Mouse (Mus musculus): Measurements from ENCODE around the gene Fam104a. TPM values are rescaled to one million over a fixed set of nuclear protein-coding genes. Genes with fewer than 3 reads are reported as not detected.

The Fam104a gene
- polyA plus RNA-seq, 1 experiment = 40.1 TPM

DNA sequence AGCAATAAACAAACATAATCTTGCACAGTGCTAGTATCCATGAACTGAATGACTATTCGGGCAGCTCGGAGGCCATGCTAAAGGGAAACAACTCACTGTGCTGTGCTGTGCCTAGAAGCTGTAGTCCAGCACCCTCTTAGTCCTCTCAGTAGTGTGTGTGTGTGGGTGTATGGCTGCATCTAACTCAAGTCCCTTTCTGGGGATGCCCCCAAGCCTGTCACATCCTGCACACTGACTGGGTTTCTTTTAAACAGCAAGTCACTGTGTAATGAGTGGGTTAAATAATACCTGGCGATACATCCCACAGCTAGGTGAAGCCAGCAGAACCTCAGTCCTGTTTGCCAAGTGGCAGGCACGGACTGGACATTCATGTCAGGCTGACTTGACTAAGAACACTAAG is 25.2 kb downstream of the Fam104a start:
- H3K79me3 ChIP-seq (ENCODE audit: low read depth) = peaks cover 2% of the 10 kb centered on the region
- peaks cover 66% of the 10 kb centered on the region for H3K36me3 ChIP-seq (ENCODE audit: control insufficient read depth, insufficient read depth)
- no peak overlapping the region for H3K4me3 ChIP-seq (ENCODE audit: insufficient read depth, poor library complexity, severe bottlenecking)
- TF ChIP-seq CTCF (IDR thresholded peaks at IDR 0.05; ENCODE audit: control insufficient read depth, insufficient read depth, insufficient read length) = no peak
- no peak for TF ChIP-seq MAX (IDR thresholded peaks at IDR 0.05)
- TF ChIP-seq FOSL1 (IDR thresholded peaks at IDR 0.05; ENCODE audit: insufficient read depth, low read length, poor library complexity, severe bottlenecking) = no peak
- no peak for TF ChIP-seq MYOG (IDR thresholded peaks at IDR 0.05; ENCODE audit: control insufficient read depth, extremely low read depth, insufficient read length)
- no peak for TF ChIP-seq MYOD1 (IDR thresholded peaks at IDR 0.05; ENCODE audit: control insufficient read depth, insufficient read length, low read depth)
- no peak for TF ChIP-seq USF1 (IDR thresholded peaks at IDR 0.05; ENCODE audit: low read depth)
- no peak for TF ChIP-seq CEBPB (IDR thresholded peaks at IDR 0.05; ENCODE audit: low read depth)
- no peak overlapping the region for H3ac ChIP-seq (ENCODE audit: control insufficient read depth, insufficient read length, low read depth)
- peaks cover 4% of the 10 kb centered on the region for H3K79me2 ChIP-seq (ENCODE audit: control insufficient read depth, insufficient read depth)
- no peaks in the 10 kb centered on the region for H3K27me3 ChIP-seq (ENCODE audit: control insufficient read depth, insufficient read depth, insufficient read length)

DNA sequence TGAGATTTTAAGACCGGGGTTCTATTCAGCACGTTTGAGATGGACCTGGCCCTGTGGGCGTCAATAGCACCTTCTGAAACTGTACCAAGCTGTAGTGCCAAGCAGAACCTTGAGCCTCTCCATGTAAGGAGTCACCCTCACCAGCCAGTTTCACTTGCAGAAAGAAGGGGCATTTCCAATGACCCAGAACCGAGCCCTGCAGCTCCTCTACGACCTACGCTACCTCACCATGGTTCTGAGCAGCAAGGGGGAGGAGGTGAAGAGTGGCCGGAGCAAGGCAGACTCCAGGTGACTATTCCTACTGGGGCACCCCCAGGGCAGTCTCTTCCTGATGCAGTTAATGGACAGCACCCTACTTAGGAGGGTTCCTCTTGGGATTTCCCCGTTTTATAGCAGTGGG is 25.6 kb downstream of the Fam104a start:
- H3K36me3 ChIP-seq (ENCODE audit: control insufficient read depth, insufficient read depth) = peaks cover 65% of the 10 kb centered on the region
- no peaks in the 10 kb centered on the region for H3K79me2 ChIP-seq (ENCODE audit: control insufficient read depth, insufficient read depth)
- no peak for TF ChIP-seq CTCF (IDR thresholded peaks at IDR 0.05; ENCODE audit: control insufficient read depth, insufficient read depth, insufficient read length)
- no peak for TF ChIP-seq FOSL1 (IDR thresholded peaks at IDR 0.05; ENCODE audit: insufficient read depth, low read length, poor library complexity, severe bottlenecking)
- no peak for TF ChIP-seq MAX (IDR thresholded peaks at IDR 0.05)
- H3K79me3 ChIP-seq (ENCODE audit: low read depth) = no peaks in the 10 kb centered on the region
- H3ac ChIP-seq (ENCODE audit: control insufficient read depth, insufficient read length, low read depth) = no peak overlapping the region
- no peaks in the 10 kb centered on the region for H3K27me3 ChIP-seq (ENCODE audit: control insufficient read depth, insufficient read depth, insufficient read length)
- no peak overlapping the region for H3K4me3 ChIP-seq (ENCODE audit: insufficient read depth, poor library complexity, severe bottlenecking)

DNA sequence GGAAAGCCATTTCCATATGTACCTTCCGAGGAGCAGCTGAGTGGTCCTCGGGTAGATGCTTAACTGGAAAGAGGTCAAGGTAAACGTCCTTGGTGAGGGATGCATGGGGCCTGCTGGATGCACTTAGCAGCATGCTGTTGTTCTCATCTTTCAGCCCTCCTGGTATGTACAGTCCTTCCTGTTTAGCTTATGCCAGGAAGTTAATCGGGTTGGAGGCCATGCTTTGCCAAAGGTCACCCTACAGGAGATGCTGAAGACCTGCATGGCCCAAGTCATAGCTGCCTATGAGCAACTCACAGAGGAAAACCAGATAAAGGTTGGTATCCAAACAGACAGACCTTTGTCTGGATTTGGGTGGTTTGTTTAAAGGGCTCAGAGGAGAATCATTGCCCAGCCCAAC is 26.7 kb downstream of the Fam104a start:
- Histone ChIP-seq H3K4me3 (ENCODE audit: insufficient read depth, poor library complexity, severe bottlenecking) (no peak overlapping the region), H3K27me3 (ENCODE audit: control insufficient read depth, insufficient read depth, insufficient read length) (no peaks in the 10 kb centered on the region), H3K36me3 (ENCODE audit: control insufficient read depth, insufficient read depth) (peaks cover 71% of the 10 kb centered on the region), H3ac (ENCODE audit: control insufficient read depth, insufficient read length, low read depth) (no peak overlapping the region), H3K79me2 (ENCODE audit: control insufficient read depth, insufficient read depth) (no peaks in the 10 kb centered on the region), H3K79me3 (ENCODE audit: low read depth) (no peaks in the 10 kb centered on the region)
- TF ChIP-seq MYOD1 (IDR thresholded peaks at IDR 0.05; ENCODE audit: control insufficient read depth, insufficient read length, low read depth) (no peak), CTCF (IDR thresholded peaks at IDR 0.05; ENCODE audit: control insufficient read depth, insufficient read depth, insufficient read length) (no peak), CEBPB (IDR thresholded peaks at IDR 0.05; ENCODE audit: low read depth) (no peak), MAX (IDR thresholded peaks at IDR 0.05) (no peak), FOSL1 (IDR thresholded peaks at IDR 0.05; ENCODE audit: insufficient read depth, low read length, poor library complexity, severe bottlenecking) (no peak), MYOG (IDR thresholded peaks at IDR 0.05; ENCODE audit: control insufficient read depth, extremely low read depth, insufficient read length) (no peak), USF1 (IDR thresholded peaks at IDR 0.05; ENCODE audit: low read depth) (no peak)

DNA sequence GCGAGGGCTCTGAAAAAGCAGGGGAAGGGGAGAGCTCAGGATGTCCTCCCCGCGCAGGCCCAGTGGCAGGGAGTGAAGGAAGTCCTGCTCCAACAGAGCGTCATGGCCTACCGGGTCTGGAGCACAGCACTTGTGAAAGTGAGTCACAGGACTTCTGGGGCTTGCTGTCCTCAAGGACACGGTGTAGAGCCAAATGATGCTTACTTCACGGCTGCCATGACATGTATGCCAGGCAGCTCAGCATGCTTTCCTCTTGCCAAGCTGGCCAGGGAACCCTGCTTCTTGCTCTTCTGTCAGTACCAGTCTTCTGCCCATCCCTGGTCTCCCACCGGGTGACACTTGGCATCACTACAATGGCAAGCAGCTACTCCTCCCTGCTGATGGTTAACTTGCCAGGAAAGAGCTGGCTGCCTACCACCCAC is 27.4 kb downstream of the Fam104a start:
- no peak overlapping the region for H3ac ChIP-seq (ENCODE audit: control insufficient read depth, insufficient read length, low read depth)
- H3K27me3 ChIP-seq (ENCODE audit: control insufficient read depth, insufficient read depth, insufficient read length) = no peaks in the 10 kb centered on the region
- peaks cover 69% of the 10 kb centered on the region for H3K36me3 ChIP-seq (ENCODE audit: control insufficient read depth, insufficient read depth)
- H3K79me3 ChIP-seq (ENCODE audit: low read depth) = no peaks in the 10 kb centered on the region
- no peaks in the 10 kb centered on the region for H3K79me2 ChIP-seq (ENCODE audit: control insufficient read depth, insufficient read depth)
- no peak overlapping the region for H3K4me3 ChIP-seq (ENCODE audit: insufficient read depth, poor library complexity, severe bottlenecking)
- TF ChIP-seq CEBPB (IDR thresholded peaks at IDR 0.05; ENCODE audit: low read depth) (no peak), FOSL1 (IDR thresholded peaks at IDR 0.05; ENCODE audit: insufficient read depth, low read length, poor library complexity, severe bottlenecking) (no peak), MAX (IDR thresholded peaks at IDR 0.05) (no peak), USF1 (IDR thresholded peaks at IDR 0.05; ENCODE audit: low read depth) (no peak), MYOG (IDR thresholded peaks at IDR 0.05; ENCODE audit: control insufficient read depth, extremely low read depth, insufficient read length) (no peak), MYOD1 (IDR thresholded peaks at IDR 0.05; ENCODE audit: control insufficient read depth, insufficient read length, low read depth) (no peak), CTCF (IDR thresholded peaks at IDR 0.05; ENCODE audit: control insufficient read depth, insufficient read depth, insufficient read length) (no peak)

DNA sequence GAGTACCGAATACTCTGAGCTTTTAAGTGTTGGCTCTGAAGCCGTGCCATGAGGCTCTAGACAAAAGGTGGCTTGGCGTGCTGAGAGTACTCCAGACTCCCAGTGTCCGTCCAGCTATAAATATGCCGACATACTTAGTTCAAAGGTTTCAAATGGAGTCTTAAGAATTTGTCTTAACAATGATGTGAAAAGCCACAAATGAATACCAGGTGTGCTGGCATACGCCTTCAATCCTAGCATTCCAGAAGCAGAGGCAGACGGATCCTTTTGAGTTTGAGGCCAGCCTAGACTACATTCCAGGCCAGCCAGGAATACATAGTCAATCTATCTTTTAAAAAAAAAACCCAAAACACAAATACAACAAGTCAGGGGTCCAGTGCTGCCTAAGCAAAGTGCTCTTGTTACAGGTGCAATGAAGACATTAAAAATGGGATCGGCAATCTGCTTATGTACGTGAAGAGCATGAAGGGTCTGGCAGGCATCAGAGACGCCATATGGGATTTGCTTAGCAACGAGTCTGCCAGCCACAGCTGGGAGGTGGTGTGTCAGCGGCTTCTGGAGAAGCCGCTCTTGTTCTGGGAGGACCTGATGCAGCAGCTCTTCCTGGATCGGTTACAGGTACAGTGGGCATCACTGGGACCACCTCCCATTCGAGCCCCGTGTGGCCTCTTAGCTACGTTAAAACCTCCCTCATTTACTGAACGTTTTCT is 29.2 kb downstream of the Fam104a start:
- no peak overlapping the region for H3ac ChIP-seq (ENCODE audit: control insufficient read depth, insufficient read length, low read depth)
- H3K36me3 ChIP-seq (ENCODE audit: control insufficient read depth, insufficient read depth) = peaks cover 65% of the 10 kb centered on the region
- TF ChIP-seq MAX (IDR thresholded peaks at IDR 0.05) (no peak), CTCF (IDR thresholded peaks at IDR 0.05; ENCODE audit: control insufficient read depth, insufficient read depth, insufficient read length) (no peak), CEBPB (IDR thresholded peaks at IDR 0.05; ENCODE audit: low read depth) (no peak), MYOD1 (IDR thresholded peaks at IDR 0.05; ENCODE audit: control insufficient read depth, insufficient read length, low read depth) (no peak), USF1 (IDR thresholded peaks at IDR 0.05; ENCODE audit: low read depth) (no peak), FOSL1 (IDR thresholded peaks at IDR 0.05; ENCODE audit: insufficient read depth, low read length, poor library complexity, severe bottlenecking) (no peak), MYOG (IDR thresholded peaks at IDR 0.05; ENCODE audit: control insufficient read depth, extremely low read depth, insufficient read length) (no peak)
- peaks cover 2% of the 10 kb centered on the region for H3K79me3 ChIP-seq (ENCODE audit: low read depth)
- H3K4me3 ChIP-seq (ENCODE audit: insufficient read depth, poor library complexity, severe bottlenecking) = no peak overlapping the region
- H3K27me3 ChIP-seq (ENCODE audit: control insufficient read depth, insufficient read depth, insufficient read length) = no peaks in the 10 kb centered on the region
- peaks cover 9% of the 10 kb centered on the region for H3K79me2 ChIP-seq (ENCODE audit: control insufficient read depth, insufficient read depth)

DNA sequence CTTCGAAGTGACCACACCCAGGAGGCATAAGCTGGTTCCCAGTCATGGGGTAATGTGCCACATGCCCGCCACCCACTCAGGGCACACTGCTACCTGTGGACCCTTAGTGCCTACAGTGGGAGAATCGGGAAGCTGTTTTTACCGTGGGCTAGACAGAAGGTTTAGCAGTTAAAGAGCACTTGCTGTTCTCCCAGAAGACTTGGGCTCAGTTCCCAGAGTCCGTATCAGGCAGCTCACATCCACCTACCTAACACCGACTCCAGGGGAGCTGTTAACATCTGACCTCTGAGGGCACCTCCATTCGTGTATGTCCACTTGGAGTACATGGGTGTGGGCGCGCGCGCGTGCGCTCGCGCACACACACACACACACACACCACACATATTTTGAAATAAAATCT is 29.9 kb downstream of the Fam104a start:
- no peaks in the 10 kb centered on the region for H3K27me3 ChIP-seq (ENCODE audit: control insufficient read depth, insufficient read depth, insufficient read length)
- no peak overlapping the region for H3K4me3 ChIP-seq (ENCODE audit: insufficient read depth, poor library complexity, severe bottlenecking)
- H3ac ChIP-seq (ENCODE audit: control insufficient read depth, insufficient read length, low read depth) = no peak overlapping the region
- peaks cover 61% of the 10 kb centered on the region for H3K36me3 ChIP-seq (ENCODE audit: control insufficient read depth, insufficient read depth)
- TF ChIP-seq CTCF (IDR thresholded peaks at IDR 0.05; ENCODE audit: control insufficient read depth, insufficient read depth, insufficient read length) (no peak), USF1 (IDR thresholded peaks at IDR 0.05; ENCODE audit: low read depth) (no peak), MYOD1 (IDR thresholded peaks at IDR 0.05; ENCODE audit: control insufficient read depth, insufficient read length, low read depth) (no peak)
- H3K79me2 ChIP-seq (ENCODE audit: control insufficient read depth, insufficient read depth) = peaks cover 9% of the 10 kb centered on the region
- peaks cover 2% of the 10 kb centered on the region for H3K79me3 ChIP-seq (ENCODE audit: low read depth)
